13 mouse cellular contexts compared by ENCODE assay signal in the genomic region with DNA sequence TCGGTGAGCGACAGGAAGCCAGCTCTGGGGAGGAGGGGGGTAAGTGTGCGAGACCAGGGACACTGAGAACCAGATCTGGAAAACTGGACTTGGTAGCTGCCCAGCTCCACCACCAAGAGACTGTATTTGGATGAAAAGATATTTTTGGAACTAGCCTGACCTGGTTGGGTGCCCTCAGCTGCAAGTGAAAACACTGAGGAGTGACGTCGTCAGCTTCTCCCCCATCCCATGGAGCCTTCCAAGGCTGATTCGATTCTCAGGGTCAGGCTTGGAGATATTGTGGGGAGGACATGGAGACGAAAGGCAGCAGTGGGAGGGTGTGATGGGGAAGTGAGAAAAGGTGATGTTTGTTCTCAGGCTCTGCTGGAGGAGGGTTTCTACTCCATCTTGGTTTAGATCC. TPM values are rescaled to one million over a fixed set of nuclear protein-coding genes. Genes with fewer than 3 reads are reported as not detected.
DNase-seq lines count a peak whose midpoint lies in the region; ATAC-seq and TF ChIP-seq lines count a peak whose summit lies in the region.
"Had no signal": no experiment of that assay in that cellular context is flagged by ENCODE, and none has a peak within 500 bp of the region (broad histone marks: within the 10 kb centered on the region; RNA-seq: fewer than 3 reads in every experiment).

No protein-coding gene starts in this region.

- peaks cover 10% of the 10 kb centered on the region for H3K4me1 ChIP-seq in heart, adult 2 months (ENCODE audit: control insufficient read depth, insufficient read depth, low read length)
- H3K4me1 ChIP-seq in heart, embryonic 12.5 days (replicated peaks): peaks cover 48% of the 10 kb centered on the region
- H3K4me1 ChIP-seq in liver, embryonic 12.5 days: no peaks in the 10 kb centered on the region

- 41% methylated on average over 7 of the region's 7 CpGs for WGBS in heart, adult 2 months
- WGBS in heart, embryonic 12.5 days: 40% methylated on average over 7 of the region's 7 CpGs
- 45% methylated on average over 7 of the region's 7 CpGs for WGBS in liver, embryonic 12.5 days (ENCODE audit: insufficient replicate concordance)

- H3K4me3 ChIP-seq in heart, adult 2 months: no peak overlapping the region
- H3K4me3 ChIP-seq in heart, embryonic 12.5 days: no peak overlapping the region
- H3K4me3 ChIP-seq in liver, embryonic 12.5 days: no peak overlapping the region
- H3K4me3 ChIP-seq: limb, embryonic 15.5 days; midbrain, embryonic 12.5 days; neural tube, embryonic 15.5 days had no signal

- no peak for TF ChIP-seq POLR2A in heart, adult 2 months (IDR thresholded peaks at IDR 0.05; ENCODE audit: insufficient read depth, low read depth, low read length)

- H3K79me2 ChIP-seq in heart, adult 2 months (replicated peaks; ENCODE audit: control insufficient read depth, insufficient read depth, low read length): no peaks in the 10 kb centered on the region

- peak overlapping the region; percentile 66 for H3K27ac ChIP-seq in heart, adult 2 months
- no peak overlapping the region for H3K27ac ChIP-seq in heart, embryonic 12.5 days (ENCODE audit: poor library complexity, severe bottlenecking)
- no peak overlapping the region for H3K27ac ChIP-seq in liver, embryonic 12.5 days
- H3K27ac ChIP-seq: limb, embryonic 15.5 days; midbrain, embryonic 12.5 days; neural tube, embryonic 15.5 days had no signal

- intact Hi-C loops in heart, adult 2 months (cut with DNase I): no loop called here
- intact Hi-C loops in heart, postnatal 36 days (cut with DNase I): no loop called here

- no peak overlapping the region for H3K9ac ChIP-seq in heart, adult 2 months (ENCODE audit: low read depth, low read length)
- H3K9ac ChIP-seq in heart, embryonic 12.5 days: no peak overlapping the region
- H3K9ac ChIP-seq in liver, embryonic 12.5 days: no peak overlapping the region
- H3K9ac ChIP-seq: limb, embryonic 15.5 days; midbrain, embryonic 12.5 days; neural tube, embryonic 15.5 days had no signal

- no peaks in the 10 kb centered on the region for H3K9me3 ChIP-seq in heart, embryonic 12.5 days (replicated peaks)
- no peaks in the 10 kb centered on the region for H3K9me3 ChIP-seq in liver, embryonic 12.5 days (replicated peaks)
- H3K9me3 ChIP-seq: limb, embryonic 15.5 days; midbrain, embryonic 12.5 days; neural tube, embryonic 15.5 days had no signal

- H3K4me2 ChIP-seq in heart, embryonic 12.5 days: no peak overlapping the region
- no peak overlapping the region for H3K4me2 ChIP-seq in liver, embryonic 12.5 days
- H3K4me2 ChIP-seq: limb, embryonic 15.5 days; midbrain, embryonic 12.5 days; neural tube, embryonic 15.5 days had no signal

- TF ChIP-seq CTCF in heart, adult 2 months (IDR thresholded peaks at IDR 0.05): no peak

- H3K27me3 ChIP-seq in heart, adult 2 months (ENCODE audit: control insufficient read depth, insufficient read depth, low read length): no peaks in the 10 kb centered on the region
- peaks cover 20% of the 10 kb centered on the region for H3K27me3 ChIP-seq in heart, embryonic 12.5 days (replicated peaks)
- peaks cover 22% of the 10 kb centered on the region for H3K27me3 ChIP-seq in liver, embryonic 12.5 days (replicated peaks)
- H3K27me3 ChIP-seq: limb, embryonic 15.5 days; midbrain, embryonic 12.5 days; neural tube, embryonic 15.5 days had no signal

- no peak for TF ChIP-seq EP300 in heart, adult 2 months (IDR thresholded peaks at IDR 0.05; ENCODE audit: insufficient read depth, low read depth, low read length)

- peak; percentile 41 to 59 for DNase-seq in heart, adult 2 months
- peak; percentile 64 for DNase-seq in ovary, postnatal 36 days (ENCODE audit: low spot score)
- no peak for DNase-seq in ovary, postnatal 14 days (ENCODE audit: low spot score)
- peak; percentile 29 to 32 for DNase-seq in heart, postnatal 36 days
- DNase-seq: cerebellum, adult 11 months; embryo, embryonic 11 days; kidney, adult 11 months had no signal

- ATAC-seq in heart, embryonic 12.5 days (ENCODE audit: insufficient number of reproducible peaks, low FRiP score): no peak
- no peak for ATAC-seq in liver, embryonic 12.5 days
- no peak for ATAC-seq in monocyte, adult 5-6 weeks (replicated peaks; ENCODE audit: insufficient number of reproducible peaks, low FRiP score, low TSS enrichment, poor library complexity, severe bottlenecking)

- H3K36me3 ChIP-seq in heart, adult 2 months (ENCODE audit: control insufficient read depth, insufficient read depth, low read length): peaks cover 2% of the 10 kb centered on the region
- H3K36me3 ChIP-seq in heart, embryonic 12.5 days: no peaks in the 10 kb centered on the region
- no peaks in the 10 kb centered on the region for H3K36me3 ChIP-seq in liver, embryonic 12.5 days
- H3K36me3 ChIP-seq: limb, embryonic 15.5 days; neural tube, embryonic 15.5 days had no signal

RNA-seq across cellular contexts. Expression of a gene that starts 8.2 kb away (rescaled TPM):
- 1 to 10 TPM; 8.4 to 9.9 TPM for total RNA-seq in heart, adult 2 months (2021)
- polyA plus RNA-seq in heart, adult 2 months (2012; rRNA removed): 6.0 and 9.9 TPM in 2 replicates
- polyA plus RNA-seq in heart, embryonic 12.5 days (2016; fragmentation: Nextera tagmentation; extraction: Ambion mirVana): 18.9 and 21.9 TPM in 2 replicates
- total RNA-seq in heart, postnatal 36 days (2021): 1 to 10 TPM; 9.2 to 10.0 TPM
- 7.5 and 7.9 TPM in 2 replicates for polyA plus RNA-seq in liver, embryonic 12.5 days (2016; fragmentation: Nextera tagmentation; extraction: Ambion mirVana)
- total RNA-seq in monocyte, adult 5-6 weeks (2017): 27.2 to 29.6 TPM (median 27.3 TPM) in 3 replicates
